Mouse (Mus musculus) ES-E14 (cell line): ENCODE measurements around the gene Gm42715. TPM values are rescaled to one million over a fixed set of nuclear protein-coding genes. Genes with fewer than 3 reads are reported as not detected.
A peak's percentile ranks its signal among the peaks of the same experiment; 100 is the strongest.
"Not testable (repeated sequence)": the region's sequence is repeated elsewhere in the genome, so short reads cannot be mapped to it uniquely, and the experiment has no call there.

Source experiments
- DNase-seq: peaks from one replicate; pipeline ENCODE4 v3.0.0-alpha.2; 2013; ENCODE audit warnings: low read depth, low spot score
- H3K27ac ChIP-seq: 2 replicates; pipeline ENCODE4 v1.5.1; 2012; ENCODE audit warnings: low read depth, mild to moderate bottlenecking, low read length, moderate library complexity, mixed read lengths; ENCODE audit not compliant: poor library complexity, insufficient read depth, severe bottlenecking
- H3K36me3 ChIP-seq: 2 replicates; pipeline ENCODE4 v1.6.1; 2012; ENCODE audit warnings: mild to moderate bottlenecking, low read length, moderate library complexity, mixed read lengths; ENCODE audit not compliant: control insufficient read depth, poor library complexity, insufficient read depth, severe bottlenecking
- H3K4me1 ChIP-seq, 2 experiments: fragments of 150-350 bp in 1 of 2; sonication (generic) in 1 of 2; 2 replicates each; pipeline ENCODE4 v1.6.1; 2012; ENCODE audit warnings: low read length in 2 of 2, mild to moderate bottlenecking in 1 of 2, mixed read lengths in 1 of 2; ENCODE audit not compliant: control insufficient read depth in 2 of 2, insufficient read depth in 2 of 2, poor library complexity in 1 of 2
- H3K4me3 ChIP-seq, 2 experiments: fragments of 150-350 bp in 1 of 2; sonication (generic) in 1 of 2; 2 replicates each; pipeline ENCODE4 v1.5.1; 2012; ENCODE audit warnings: low read length in 2 of 2, low read depth in 1 of 2, mild to moderate bottlenecking in 1 of 2, mixed read lengths in 1 of 2; ENCODE audit not compliant: insufficient read depth in 1 of 2, poor library complexity in 1 of 2, severe bottlenecking in 1 of 2
- H3K9ac ChIP-seq: 2 replicates; pipeline ENCODE4 v1.6.1; 2012; ENCODE audit warnings: low read depth, mild to moderate bottlenecking, low read length, mixed read lengths; ENCODE audit not compliant: poor library complexity, insufficient read depth, severe bottlenecking
- H3K9me3 ChIP-seq: fragments of 150-350 bp; sonication (generic); 2 replicates; pipeline ENCODE4 v1.6.1; 2012; ENCODE audit warnings: low read depth, mild to moderate bottlenecking, low read length; ENCODE audit not compliant: control insufficient read depth, insufficient read depth
- CHD2 ChIP-seq: IDR thresholded peaks from 2 replicates; pipeline ENCODE4 v1.6.1; 2014; ENCODE audit warnings: mild to moderate bottlenecking, low read depth, low read length, inconsistent platforms
- HCFC1 ChIP-seq: IDR thresholded peaks from 2 replicates; pipeline ENCODE4 v1.6.1; 2012; ENCODE audit warnings: low read length, inconsistent platforms, borderline replicate concordance; ENCODE audit not compliant: insufficient read depth
- MAFK ChIP-seq: IDR thresholded peaks from 2 replicates; pipeline ENCODE4 v1.6.1; 2014; ENCODE audit warnings: mild to moderate bottlenecking, low read depth, low read length, inconsistent platforms; ENCODE audit not compliant: insufficient read depth
- ZC3H11A ChIP-seq: IDR thresholded peaks from 2 replicates; pipeline ENCODE4 v1.6.1; 2012; ENCODE audit warnings: low read depth, mild to moderate bottlenecking, inconsistent platforms, low read length, borderline replicate concordance
- ZNF384 ChIP-seq: IDR thresholded peaks from 2 replicates; pipeline ENCODE4 v1.6.1; 2012; ENCODE audit warnings: low read depth, low read length, inconsistent platforms
- in situ Hi-C, 2 experiments: fragments of 600-800 bp; cut with MboI; formaldehyde crosslinking; loops; one replicate each; pipeline ENCODE4 v1.15.1; 2025; ENCODE audit warnings: low sequenced_read_pairs in 2 of 2, inconsistent platforms in 1 of 2; ENCODE audit not compliant: unreplicated experiment in 2 of 2
- total RNA-seq: library from RNA; depleted of rRNA; stranded (reverse); fragments of 300-350 nt; gene quantifications from 2 replicates; pipeline ENCODE4 v1.2.3, GENCODE M21; 2012

Gm42715 gene
- total RNA-seq, 1 experiment = 22.9 TPM

GRCm38 (mm10) chr7:127479318-127480225, 39.8 kb upstream of the Gm42715 start:
- no peak for DNase-seq
- no peaks in the 10 kb centered on the region for H3K9me3 ChIP-seq
- peaks cover 30% of the 10 kb centered on the region for H3K36me3 ChIP-seq
- in situ Hi-C loops = no loop called here
- peaks cover 3 to 9% of the 10 kb centered on the region in 2 experiments; a peak in 1 of 4 replicates for H3K4me1 ChIP-seq
- peak overlapping the region; percentile 87 to 98 for H3K4me3 ChIP-seq
- peak overlapping the region; percentile 69 for H3K9ac ChIP-seq
- no peak overlapping the region for H3K27ac ChIP-seq
- TF ChIP-seq ZNF384 = no peak
- TF ChIP-seq CHD2 = no peak
- no peak for TF ChIP-seq ZC3H11A
- TF ChIP-seq MAFK = no peak
- TF ChIP-seq HCFC1 = no peak

DNA sequence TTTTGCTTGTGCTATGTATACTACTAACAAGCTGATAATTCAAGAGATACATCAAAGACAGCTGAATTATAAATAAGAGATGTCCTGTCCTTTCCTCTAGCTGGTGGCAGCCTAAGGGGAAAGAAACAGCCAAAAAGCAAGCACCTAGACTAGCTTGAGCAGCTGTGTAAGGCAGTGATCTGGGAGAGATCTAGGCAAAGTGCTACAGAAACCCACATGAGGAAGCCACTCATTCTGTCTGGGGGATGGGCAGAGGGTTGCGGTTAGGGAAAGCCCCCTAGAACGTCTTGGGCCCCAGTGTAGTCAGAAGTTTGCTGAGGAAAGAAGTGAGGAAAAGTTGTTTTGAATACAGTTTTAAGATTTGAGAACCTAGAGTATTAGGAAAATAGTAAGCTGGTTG, 39.1 kb upstream of the Gm42715 start:
- Histone ChIP-seq H3K27ac (no peak overlapping the region), H3K4me1 (peaks cover 3 to 9% of the 10 kb centered on the region in 2 experiments; a peak in 1 of 4 replicates), H3K36me3 (peaks cover 28% of the 10 kb centered on the region), H3K9ac (no peak overlapping the region), H3K4me3 (no peak overlapping the region; a peak in 1 of 4 replicates), H3K9me3 (no peaks in the 10 kb centered on the region)
- TF ChIP-seq CHD2 = no peak
- TF ChIP-seq ZC3H11A = no peak
- no peak for TF ChIP-seq MAFK
- TF ChIP-seq HCFC1 = no peak
- no peak for TF ChIP-seq ZNF384
- in situ Hi-C loops = no loop called here
- DNase-seq = no peak

GRCm38 (mm10) chr7:127485416-127485815, 34.0 kb upstream of the Gm42715 start:
- Histone ChIP-seq H3K36me3 (peaks cover 43% of the 10 kb centered on the region), H3K4me3 (no peak overlapping the region), H3K27ac (no peak overlapping the region), H3K9ac (no peak overlapping the region), H3K4me1 (0 out of 4 replicates have a peak, but pooled peaks cover 1 to 3% of the 10 kb centered on the region in 2 experiments), H3K9me3 (no peaks in the 10 kb centered on the region)
- in situ Hi-C loops = no loop called here
- DNase-seq = no peak
- TF ChIP-seq CHD2 (no peak), ZNF384 (no peak), ZC3H11A (no peak), MAFK (no peak), HCFC1 (no peak)

DNA sequence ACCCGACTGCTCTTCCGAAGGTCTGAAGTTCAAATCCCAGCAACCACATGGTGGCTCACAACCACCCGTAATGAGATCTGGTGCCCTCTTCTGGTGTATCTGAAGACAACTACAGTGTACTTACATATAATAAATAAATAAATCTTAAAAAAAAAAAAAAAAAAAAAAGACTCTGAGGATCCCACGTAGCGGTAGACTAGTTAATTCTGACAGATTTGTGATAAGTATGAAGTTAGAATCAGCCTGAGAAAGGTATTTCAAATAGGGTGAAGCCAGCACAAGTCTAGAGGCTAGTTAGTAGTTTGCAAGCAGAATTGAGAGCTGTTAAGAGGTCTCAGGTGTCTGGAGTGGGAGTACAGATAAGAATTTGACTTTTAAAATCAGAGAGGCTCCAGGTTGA, 31.0 kb upstream of the Gm42715 start:
- DNase-seq, in situ Hi-C loops, H3K4me1 ChIP-seq, H3K9ac ChIP-seq, H3K27ac ChIP-seq, H3K4me3 ChIP-seq, H3K9me3 ChIP-seq: not testable (repeated sequence)
- peaks cover 39% of the 10 kb centered on the region for H3K36me3 ChIP-seq
- peak; percentile 64 for TF ChIP-seq ZNF384
